Mouse (Mus musculus) embryonic fibroblast, embryonic 13.5 days (primary cell): ENCODE data around the gene Gm5737. TPM values are rescaled to one million over a fixed set of nuclear protein-coding genes. Genes with fewer than 3 reads are reported as not detected.
A peak's percentile ranks its signal among the peaks of the same experiment; 100 is the strongest.

Experiments used
- H3K27ac ChIP-seq: 2 replicates; pipeline ENCODE4 v1.5.1; 2012; ENCODE audit warnings: low read length, control low read depth, inconsistent platforms; ENCODE audit not compliant: insufficient read depth
- H3K4me1 ChIP-seq: 2 replicates; pipeline ENCODE4 v1.6.1; 2011; ENCODE audit warnings: low read length; ENCODE audit not compliant: control insufficient read depth, insufficient read depth
- H3K4me3 ChIP-seq: 2 replicates; pipeline ENCODE4 v1.5.1; 2011; ENCODE audit warnings: mild to moderate bottlenecking, control low read depth, low read length; ENCODE audit not compliant: insufficient read depth
- CTCF ChIP-seq: IDR thresholded peaks from 2 replicates; pipeline ENCODE4 v1.5.1; 2011; ENCODE audit warnings: mild to moderate bottlenecking, control low read depth, low read length, moderate library complexity, borderline replicate concordance; ENCODE audit not compliant: insufficient read depth
- POLR2A ChIP-seq: IDR thresholded peaks from 2 replicates; pipeline ENCODE4 v1.6.1; 2011; ENCODE audit warnings: low read depth, mild to moderate bottlenecking, control low read depth, low read length, moderate library complexity
- polyA plus RNA-seq: library from polyadenylated mRNA; stranded (reverse); fragments of >200 nt; gene quantifications from 2 replicates; pipeline ENCODE4 v1.2.4, GENCODE M21; 2011; ENCODE audit warnings: low read depth; ENCODE audit not compliant: missing spikeins, insufficient read length

Gm5737 gene
- polyA plus RNA-seq, 1 experiment, result not detected

- no peak overlapping the region for H3K27ac ChIP-seq
- peaks cover under 1% of the 10 kb centered on the region; the same call in 1 of the 2 replicates for H3K4me1 ChIP-seq
- H3K4me3 ChIP-seq, result no peak overlapping the region
- TF ChIP-seq POLR2A, result no peak
- no peak for TF ChIP-seq CTCF
These were observed 27.6 kb downstream of the Gm5737 start for GRCm38 (mm10) chr7:120839786-120840185.

GRCm38 (mm10) chr7:120842345-120843036 lies 30.3 kb downstream of the Gm5737 start, which contains the start of gene Eef2k:
Eef2k (plus strand) TSS chr7:120842831.
- Histone ChIP-seq H3K4me3 (peak within 1 kb of the TSS; percentile 63), H3K4me1 (peaks cover 3% of the 10 kb centered on the region; the same call in 1 of the 2 replicates), H3K27ac (peak within 1 kb of the TSS; percentile 85)
- TF ChIP-seq CTCF (peak; percentile 14; the same call in 1 of the 2 replicates), POLR2A (peak; percentile 75)

- peaks cover 3% of the 10 kb centered on the region; the same call in 1 of the 2 replicates for H3K4me1 ChIP-seq
- peak overlapping the region; percentile 85 for H3K27ac ChIP-seq
- H3K4me3 ChIP-seq, result peak overlapping the region; percentile 63
- TF ChIP-seq CTCF (no peak), POLR2A (peak; percentile 83)
These were observed 31.0 kb downstream of the Gm5737 start for GRCm38 (mm10) chr7:120843037-120843621.

GRCm38 (mm10) chr7:120843852-120844435 lies 31.8 kb downstream of the Gm5737 start:
- H3K27ac ChIP-seq, result peak overlapping the region; percentile 85
- H3K4me1 ChIP-seq, result peaks cover 3% of the 10 kb centered on the region; the same call in 1 of the 2 replicates
- TF ChIP-seq CTCF (no peak), POLR2A (no peak)
- H3K4me3 ChIP-seq, result peak overlapping the region; percentile 63

- TF ChIP-seq CTCF, result no peak
- no peak for TF ChIP-seq POLR2A
- peak overlapping the region; percentile 63 for H3K4me3 ChIP-seq
- H3K27ac ChIP-seq, result no peak overlapping the region
These were observed 32.5 kb downstream of the Gm5737 start for GRCm38 (mm10) chr7:120844689-120845088.

GRCm38 (mm10) chr7:120848831-120849512 lies 36.8 kb downstream of the Gm5737 start:
- TF ChIP-seq POLR2A, result no peak
- no peak for TF ChIP-seq CTCF
- H3K4me1 ChIP-seq, result peaks cover 3% of the 10 kb centered on the region; the same call in 1 of the 2 replicates

More at GRCm38 (mm10) chr7:120844689-120845088, 32.5 kb downstream of the Gm5737 start:
- peaks cover 3% of the 10 kb centered on the region; the same call in 1 of the 2 replicates for H3K4me1 ChIP-seq

GRCm38 (mm10) chr7:120850165-120850564 lies 38.0 kb downstream of the Gm5737 start:
- TF ChIP-seq POLR2A (no peak), CTCF (no peak)
- no peak overlapping the region for H3K4me3 ChIP-seq
- H3K27ac ChIP-seq, result no peak overlapping the region
- H3K4me1 ChIP-seq, result no peaks in the 10 kb centered on the region

More at GRCm38 (mm10) chr7:120848831-120849512, 36.8 kb downstream of the Gm5737 start:
- no peak overlapping the region for H3K27ac ChIP-seq
- no peak overlapping the region for H3K4me3 ChIP-seq

- peaks cover 16% of the 10 kb centered on the region for H3K4me1 ChIP-seq
- no peak overlapping the region for H3K4me3 ChIP-seq
- no peak for TF ChIP-seq POLR2A
- TF ChIP-seq CTCF, result no peak
- H3K27ac ChIP-seq, result no peak overlapping the region
These were observed 47.7 kb downstream of the Gm5737 start for GRCm38 (mm10) chr7:120859854-120860253.

- TF ChIP-seq POLR2A (no peak), CTCF (no peak)
- no peak overlapping the region for H3K4me3 ChIP-seq
- peaks cover 19% of the 10 kb centered on the region for H3K4me1 ChIP-seq
- no peak overlapping the region for H3K27ac ChIP-seq
These were observed 48.8 kb downstream of the Gm5737 start for GRCm38 (mm10) chr7:120860799-120861487.
